Mouse (Mus musculus): ENCODE measurements around the gene Txn2. TPM values are rescaled to one million over a fixed set of nuclear protein-coding genes. Genes with fewer than 3 reads are reported as not detected.

The Txn2 gene
- polyA plus RNA-seq, 1 experiment from 2014 or later = 253 TPM

Other genes starting within 250 kb of the Txn2 start
- not detected in 2 replicates for gene Apol7e, start 230.1 kb downstream of the Txn2 start, polyA plus RNA-seq (2014; fragmentation: Nextera tagmentation; extraction: Ambion mirVana)
- not detected in 2 replicates for gene Apol9b, start 200.0 kb downstream of the Txn2 start, polyA plus RNA-seq (2014; fragmentation: Nextera tagmentation; extraction: Ambion mirVana)
- 0.06 and 0.20 TPM in 2 replicates for gene Apol8, start 172.0 kb downstream of the Txn2 start, polyA plus RNA-seq (2014; fragmentation: Nextera tagmentation; extraction: Ambion mirVana)
- 20.7 and 29.8 TPM in 2 replicates for gene Myh9, start 86.8 kb downstream of the Txn2 start, polyA plus RNA-seq (2014; fragmentation: Nextera tagmentation; extraction: Ambion mirVana)
- 4.4 and 4.6 TPM in 2 replicates for gene Foxred2, start 27.7 kb upstream of the Txn2 start, polyA plus RNA-seq (2014; fragmentation: Nextera tagmentation; extraction: Ambion mirVana)
- 246 and 250 TPM in 2 replicates for gene Eif3d, start 41.8 kb upstream of the Txn2 start, polyA plus RNA-seq (2014; fragmentation: Nextera tagmentation; extraction: Ambion mirVana)
- gene Cacng2, start 191.0 kb upstream of the Txn2 start, polyA plus RNA-seq (2014; fragmentation: Nextera tagmentation; extraction: Ambion mirVana) = 1.8 and 2.4 TPM in 2 replicates
- gene Ift27, start 245.1 kb upstream of the Txn2 start, polyA plus RNA-seq (2014; fragmentation: Nextera tagmentation; extraction: Ambion mirVana) = 128 and 135 TPM in 2 replicates